Mouse (Mus musculus): Measurements from ENCODE around the gene Tbc1d32.
"Not testable (repeated sequence)": the region's sequence is repeated elsewhere in the genome, so short reads cannot be mapped to it uniquely, and the experiment has no call there.

Tbc1d32 gene

DNA sequence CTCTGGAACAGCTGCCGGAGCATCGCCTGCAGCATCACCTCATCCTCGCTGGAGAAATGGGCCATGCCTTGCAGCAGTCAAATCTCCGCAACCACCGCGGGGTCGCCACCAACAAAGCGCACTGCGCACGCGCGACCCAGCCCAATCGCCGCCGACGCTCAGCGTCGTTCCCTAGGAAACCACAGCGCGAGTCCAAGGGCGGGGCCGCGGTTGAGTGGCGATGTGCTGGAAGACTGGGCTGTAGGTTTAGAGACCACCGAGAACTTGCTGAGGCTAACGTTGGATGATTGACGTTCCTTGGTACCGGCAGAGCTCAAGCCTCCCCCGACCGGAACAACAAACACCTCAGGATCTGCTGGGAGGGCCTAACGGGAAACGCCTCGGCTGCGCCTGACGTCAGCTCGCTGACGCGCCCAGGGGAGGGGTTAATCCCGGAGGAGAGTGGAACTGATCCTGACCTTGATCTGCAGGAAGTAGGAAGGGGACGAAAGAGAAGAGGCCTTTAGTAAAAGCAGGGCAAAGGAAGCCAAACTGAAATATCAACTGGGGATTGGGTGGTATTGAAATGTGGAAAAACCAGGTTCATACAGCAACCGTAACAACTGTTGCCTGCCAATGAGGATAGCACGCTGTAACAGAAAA, at the start of gene Tbc1d32:
Tbc1d32 (minus strand) TSS at position 122 of the 642 bp plus-strand sequence.
- DNase-seq (ENCODE audit: low read depth), result peak; percentile 73

DNA sequence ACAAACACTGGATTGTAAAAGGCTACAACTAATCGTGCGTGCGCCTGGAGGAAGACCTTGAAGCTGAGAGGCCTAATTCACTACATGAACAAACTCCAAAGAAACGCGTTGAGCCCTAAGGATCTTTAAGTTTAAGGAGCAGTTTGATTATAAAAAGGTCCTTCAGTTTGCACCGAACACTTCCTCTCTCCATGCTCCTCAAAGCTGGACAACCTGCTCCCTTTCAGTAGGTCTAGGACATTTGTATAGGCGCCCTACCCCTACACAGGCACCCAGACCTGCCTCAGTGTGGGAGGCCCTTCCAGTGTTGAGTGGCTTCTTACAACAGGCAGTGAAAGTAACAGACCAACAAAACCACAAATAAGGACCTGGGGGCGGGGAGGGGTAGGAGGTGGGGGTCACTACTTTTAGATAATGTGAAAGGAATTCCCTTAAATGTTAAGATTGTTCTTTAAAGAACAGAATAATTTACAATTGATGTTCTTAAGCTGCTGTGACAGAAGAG, 666 bp downstream of the Tbc1d32 start:
- DNase-seq (ENCODE audit: low read depth), result no peak

DNA sequence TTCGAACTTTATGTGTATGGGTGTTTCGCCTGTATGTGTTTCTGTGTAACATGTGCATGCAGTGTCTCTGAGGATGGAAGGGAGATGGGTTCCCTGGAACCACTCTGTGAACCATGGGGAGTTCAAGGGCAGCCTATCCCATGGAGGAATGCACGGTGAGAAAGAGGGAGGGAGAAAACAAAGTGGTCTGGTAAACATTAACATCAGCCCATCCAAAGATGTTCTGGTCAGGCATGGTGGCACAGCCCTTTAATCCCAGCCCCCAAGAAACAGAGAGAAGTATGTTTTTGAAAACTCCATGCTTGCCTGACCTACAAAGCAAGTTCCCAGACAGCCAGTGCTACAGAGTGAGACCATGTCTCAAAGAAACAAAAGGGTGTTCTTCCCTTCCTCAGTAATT, 12.7 kb downstream of the Tbc1d32 start:
- DNase-seq (ENCODE audit: low read depth), result no peak

GRCm38 (mm10) chr10:56210343-56210742, 18.1 kb downstream of the Tbc1d32 start:
- DNase-seq (ENCODE audit: low read depth), result no peak

DNA sequence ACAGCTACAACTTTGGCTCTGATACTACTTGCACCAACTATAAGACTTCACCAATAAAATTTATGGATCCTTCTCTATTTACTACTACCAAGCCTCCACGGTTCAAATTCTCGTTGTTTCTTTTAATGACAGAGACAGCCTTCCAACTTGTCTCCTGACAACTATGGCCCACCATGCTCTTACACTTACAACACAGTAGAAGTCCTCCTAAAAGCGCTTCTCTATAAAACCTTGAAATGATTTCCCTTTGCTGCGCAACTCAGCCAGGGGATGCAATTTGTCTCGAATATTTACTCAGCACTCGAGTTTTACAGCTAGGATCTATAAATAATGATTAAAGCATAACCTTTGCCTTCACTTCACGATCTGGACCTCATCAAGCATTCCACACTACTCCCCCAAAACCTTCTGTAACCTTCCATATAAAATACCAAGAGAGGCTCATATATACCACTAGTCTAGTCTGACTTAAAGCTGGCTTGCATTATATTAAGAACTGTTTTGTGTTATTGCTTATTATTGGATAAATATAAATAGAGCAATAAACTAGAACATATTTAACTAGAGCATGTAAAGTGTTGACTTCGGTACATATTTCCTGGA, 21.6 kb downstream of the Tbc1d32 start:
- DNase-seq (ENCODE audit: low read depth), result no peak

GRCm38 (mm10) chr10:56204348-56204747, 24.1 kb downstream of the Tbc1d32 start:
- no peak for DNase-seq (ENCODE audit: low read depth)

DNA sequence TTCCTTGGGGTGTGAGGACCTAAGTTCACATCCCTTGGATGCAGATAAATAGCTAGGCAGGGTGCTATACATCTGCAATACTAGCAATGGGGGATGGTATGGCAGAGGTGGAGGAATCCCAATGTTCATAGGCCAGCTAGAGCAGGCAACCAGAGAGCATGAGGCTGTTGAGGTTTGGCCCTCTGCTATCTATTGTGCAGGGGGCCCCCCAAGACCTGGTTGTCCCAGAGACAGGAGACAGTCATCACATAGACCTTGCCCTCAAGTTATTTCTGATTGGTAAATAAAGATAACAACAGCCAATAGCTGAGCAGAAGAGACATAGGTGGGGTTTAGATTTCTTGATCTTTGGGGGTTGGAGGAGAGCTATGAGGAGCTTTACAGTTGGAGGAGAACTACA, 28.6 kb downstream of the Tbc1d32 start:
- no peak for DNase-seq (ENCODE audit: low read depth)

- no peak for DNase-seq (ENCODE audit: low read depth)
Observed at GRCm38 (mm10) chr10:56198691-56199090, 29.8 kb downstream of the Tbc1d32 start.

GRCm38 (mm10) chr10:56194310-56194709, 34.2 kb downstream of the Tbc1d32 start:
- no peak for DNase-seq (ENCODE audit: low read depth)

DNA sequence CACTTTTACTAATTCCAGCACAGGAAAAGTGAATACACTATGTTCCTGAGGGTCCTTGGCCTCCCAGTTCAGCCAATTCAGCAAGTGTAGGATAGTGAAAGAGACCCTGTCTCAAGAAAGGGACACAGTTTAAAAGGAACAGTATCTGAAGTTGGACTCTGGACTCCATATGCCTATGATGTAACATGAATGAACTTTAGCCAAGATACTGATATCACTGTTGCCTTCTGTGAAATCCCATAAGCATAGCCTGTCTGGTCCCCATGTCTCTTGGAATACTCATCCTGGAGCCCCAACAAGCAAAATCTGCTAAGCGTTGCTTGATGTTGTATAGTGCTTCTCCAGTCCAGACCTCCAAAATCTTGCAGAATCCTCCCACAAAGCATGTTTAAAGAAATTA, 46.8 kb downstream of the Tbc1d32 start:
- DNase-seq (ENCODE audit: low read depth), result no peak

- no peak for DNase-seq (ENCODE audit: low read depth)
Observed at GRCm38 (mm10) chr10:56173184-56173583, 55.3 kb downstream of the Tbc1d32 start.

DNA sequence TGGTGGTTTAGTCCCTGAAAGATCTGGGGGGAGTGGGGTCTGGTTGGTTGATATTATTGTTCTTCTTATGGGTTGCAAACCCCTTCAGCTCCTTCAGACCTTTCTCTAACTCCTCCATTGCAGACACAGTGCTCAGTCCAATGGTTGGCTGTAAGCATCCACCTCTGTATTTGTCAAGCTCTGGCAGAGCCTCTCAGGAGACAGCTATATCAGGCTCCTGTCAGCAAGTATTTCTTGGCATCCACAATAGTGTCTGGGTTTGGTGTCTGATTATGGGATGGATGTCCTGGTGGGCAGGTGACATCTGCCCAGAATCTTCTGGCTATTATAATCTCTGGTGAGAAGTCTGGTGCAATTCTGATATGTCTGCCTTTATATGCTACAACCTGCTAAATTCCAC, 60.8 kb downstream of the Tbc1d32 start:
- not testable (repeated sequence) for DNase-seq (ENCODE audit: low read depth)

DNA sequence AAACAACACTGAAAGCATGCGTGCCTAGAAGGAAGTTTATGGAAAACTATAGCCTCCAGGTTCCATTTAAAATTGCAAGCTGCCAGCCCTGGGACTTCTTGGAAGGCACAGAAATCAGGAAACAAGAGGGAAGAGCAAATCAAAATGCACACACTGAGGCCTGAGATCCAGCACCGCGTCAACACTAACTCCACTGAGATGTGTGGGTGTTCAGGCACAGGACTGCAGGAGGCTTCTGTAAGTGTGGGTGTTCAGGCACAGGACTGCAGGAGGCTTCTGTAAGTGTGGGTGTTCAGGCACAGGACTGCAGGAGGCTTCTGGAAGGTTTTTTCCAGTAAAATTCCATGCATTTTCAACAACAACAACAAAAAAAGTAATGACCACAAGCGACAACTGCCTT, 62.7 kb downstream of the Tbc1d32 start:
- no peak for DNase-seq (ENCODE audit: low read depth)

GRCm38 (mm10) chr10:56164411-56164810, 64.1 kb downstream of the Tbc1d32 start:
- no peak for DNase-seq (ENCODE audit: low read depth)

DNA sequence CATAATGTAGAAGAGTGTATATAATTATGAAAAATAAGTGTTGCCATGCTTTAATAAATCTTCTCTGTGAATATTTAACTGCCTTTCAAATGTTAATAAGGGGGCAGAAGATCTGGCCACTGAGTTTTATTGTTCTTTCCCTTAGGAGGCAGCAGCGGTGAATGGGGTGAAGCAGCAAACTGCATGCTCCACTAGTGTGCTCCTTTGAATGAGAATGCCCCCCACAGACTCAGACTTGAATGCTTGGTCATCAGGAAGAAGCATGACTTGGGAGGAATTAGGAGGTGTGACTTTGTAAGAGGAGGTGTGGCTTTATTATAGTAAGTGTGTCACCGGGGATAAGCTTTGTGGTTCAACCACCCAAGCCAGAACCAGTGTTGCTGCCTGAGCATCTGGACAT, 69.7 kb downstream of the Tbc1d32 start:
- no peak for DNase-seq (ENCODE audit: low read depth)

DNA sequence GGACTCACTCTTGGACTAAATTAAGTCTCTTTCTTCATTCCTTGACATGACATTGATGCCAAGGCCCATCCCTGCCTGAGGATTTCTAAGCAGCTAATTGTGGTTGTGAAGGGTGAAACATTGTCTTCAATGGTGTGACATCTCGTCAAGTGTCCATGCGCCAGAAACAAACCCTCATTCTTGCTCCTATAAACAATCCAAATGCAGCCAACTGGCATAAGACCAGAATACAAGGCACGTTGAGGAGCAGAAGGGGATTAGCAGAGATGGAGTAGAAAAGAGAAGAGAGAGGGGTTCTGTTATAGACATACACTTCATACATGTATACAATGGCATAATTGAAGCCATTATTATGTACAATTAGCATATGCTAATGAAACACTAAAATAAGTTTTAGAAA, 70.3 kb downstream of the Tbc1d32 start:
- no peak for DNase-seq (ENCODE audit: low read depth)

DNA sequence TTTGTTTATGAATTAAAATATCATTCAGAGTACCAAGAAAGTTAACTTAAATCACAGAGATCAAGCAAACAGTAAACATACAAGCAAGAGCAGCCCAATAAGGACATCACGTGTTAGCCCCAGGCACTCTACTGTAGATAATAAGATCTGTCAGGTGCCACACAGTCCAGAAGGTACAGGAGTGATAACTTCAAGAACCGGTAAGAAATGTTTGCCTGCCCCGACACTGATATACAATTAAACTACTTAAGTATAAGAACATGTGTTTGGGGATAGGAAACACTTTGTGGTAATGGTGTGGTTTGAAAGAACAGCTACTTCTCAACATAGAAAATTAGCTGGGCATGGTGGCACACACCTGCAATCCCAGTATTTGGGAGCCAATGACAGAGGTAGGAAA, 71.5 kb downstream of the Tbc1d32 start:
- no peak for DNase-seq (ENCODE audit: low read depth)

DNA sequence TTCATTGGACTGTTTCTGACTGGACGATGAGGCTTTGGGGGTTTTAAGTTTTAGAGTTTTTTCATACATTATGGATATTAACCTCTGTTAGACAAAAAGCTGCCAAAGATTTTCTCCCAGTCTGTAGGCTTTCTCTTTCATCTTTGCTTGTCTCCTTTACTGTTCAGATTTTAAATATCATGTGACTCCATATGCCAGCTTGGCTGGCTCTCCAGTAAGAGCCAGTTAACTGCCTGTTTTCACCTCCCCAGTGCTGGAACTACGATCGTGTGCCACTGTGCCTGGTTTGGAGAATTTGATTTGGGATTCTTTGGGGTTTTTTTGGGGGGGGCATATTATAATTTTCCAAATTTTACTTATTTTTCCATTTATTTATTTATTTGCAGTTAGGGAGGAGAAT, 79.6 kb downstream of the Tbc1d32 start:
- DNase-seq (ENCODE audit: low read depth), result no peak

GRCm38 (mm10) chr10:56137191-56137590, 91.3 kb downstream of the Tbc1d32 start:
- DNase-seq (ENCODE audit: low read depth), result no peak

DNA sequence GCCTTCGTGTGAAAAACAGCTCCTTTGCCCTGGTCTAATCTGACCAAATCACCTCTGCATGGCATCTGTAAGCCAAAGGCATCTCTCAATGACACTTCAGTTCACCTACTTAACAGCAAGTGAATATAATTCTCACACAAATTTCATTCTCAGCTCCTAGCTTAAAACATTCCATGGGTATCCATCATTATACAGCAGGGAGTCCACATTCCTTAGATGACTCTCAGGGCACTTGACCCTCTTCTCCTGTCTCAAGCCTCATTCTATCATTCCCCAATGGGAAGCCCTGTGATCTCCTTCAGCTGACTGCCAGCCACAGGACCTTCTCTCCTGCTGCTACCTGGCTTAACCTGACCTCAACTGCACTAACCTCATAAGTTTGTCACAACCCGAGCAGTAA, 98.8 kb downstream of the Tbc1d32 start:
- DNase-seq (ENCODE audit: low read depth), result no peak

DNA sequence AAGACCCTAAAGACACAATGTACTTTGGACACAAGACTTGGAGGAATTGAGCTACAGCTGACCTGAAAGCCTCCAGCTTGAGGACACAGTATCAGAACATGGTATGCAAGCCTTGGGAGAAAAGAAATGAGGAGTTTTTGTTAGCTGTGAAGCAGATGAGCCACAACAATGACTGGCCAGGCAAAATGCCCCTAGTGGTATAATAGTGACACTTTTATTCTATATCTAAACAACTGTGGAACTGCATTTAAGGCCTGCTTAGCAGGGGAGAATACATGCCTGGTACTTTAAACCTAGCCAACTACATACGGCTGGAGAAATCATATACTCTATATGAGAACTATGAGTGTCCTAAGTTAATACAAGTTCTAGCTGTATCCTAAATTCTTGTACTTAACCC, 101.5 kb downstream of the Tbc1d32 start:
- no peak for DNase-seq (ENCODE audit: low read depth)

DNA sequence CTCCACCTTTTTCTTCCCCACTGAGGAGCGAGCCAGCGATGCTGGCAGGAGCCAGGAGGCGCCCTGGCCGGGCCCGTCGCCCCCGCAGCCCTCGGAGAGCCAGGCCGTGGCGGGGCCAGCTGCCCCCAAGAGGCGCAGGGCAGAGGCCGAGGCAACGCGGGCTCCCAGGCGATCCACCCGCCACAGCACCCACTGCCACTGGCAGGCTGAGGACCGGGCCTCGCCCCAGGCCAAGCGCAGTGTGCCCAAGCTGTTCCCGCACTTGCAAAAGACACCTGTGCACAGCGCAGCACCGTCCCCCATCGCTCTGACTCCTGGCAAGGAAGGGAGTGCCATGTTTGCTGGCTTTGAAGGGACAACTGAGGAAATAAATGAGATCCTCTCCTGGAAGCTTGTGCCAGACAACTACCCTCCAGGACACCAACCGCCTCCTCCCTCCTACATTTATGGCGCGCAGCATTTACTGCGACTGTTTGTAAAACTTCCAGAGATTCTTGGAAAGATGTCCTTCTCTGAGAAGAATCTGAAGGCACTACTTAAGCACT, 112.8 kb downstream of the Tbc1d32 start:
- no peak for DNase-seq (ENCODE audit: low read depth)

GRCm38 (mm10) chr10:56114951-56115635, 113.4 kb downstream of the Tbc1d32 start:
- DNase-seq (ENCODE audit: low read depth), result no peak

Measured in c-Kit-positive CD71-negative TER-119-negative erythroid progenitor cells, embryonic 14.5 days (primary cell).